ENCODE assay signal across 14 mouse cellular contexts in genomic region chr5:33505786-33506185, GRCm38 (mm10).
DNase-seq lines count a peak whose midpoint lies in the region; ATAC-seq and TF ChIP-seq lines count a peak whose summit lies in the region.
"Had no signal": no experiment of that assay in that cellular context is flagged by ENCODE, and none has a peak within 500 bp of the region (broad histone marks: within the 10 kb centered on the region; RNA-seq: fewer than 3 reads in every experiment).

No protein-coding gene starts in this region.

- no peak overlapping the region for H3K4me2 ChIP-seq in kidney, postnatal 0 days (ENCODE audit: low read length)
- H3K4me2 ChIP-seq in embryonic facial prominence, embryonic 12.5 days (replicated peaks): 0 out of 2 replicates have a peak overlapping the region, but pooled peaks have one; percentile 4
- 0 out of 2 replicates have a peak overlapping the region, but pooled peaks have one; percentile 12 for H3K4me2 ChIP-seq in limb, embryonic 13.5 days (replicated peaks)
- H3K4me2 ChIP-seq: liver, embryonic 11.5 days had no signal

- H3K27me3 ChIP-seq in kidney, postnatal 0 days (ENCODE audit: insufficient read depth, low read length): 0 out of 2 replicates have a peak, but pooled peaks cover 18% of the 10 kb centered on the region
- peaks cover 51% of the 10 kb centered on the region for H3K27me3 ChIP-seq in embryonic facial prominence, embryonic 12.5 days
- peaks cover 73% of the 10 kb centered on the region for H3K27me3 ChIP-seq in limb, embryonic 13.5 days

- no peaks in the 10 kb centered on the region for H3K9me3 ChIP-seq in kidney, postnatal 0 days (replicated peaks; ENCODE audit: low read length)
- no peaks in the 10 kb centered on the region for H3K9me3 ChIP-seq in embryonic facial prominence, embryonic 12.5 days
- H3K9me3 ChIP-seq in limb, embryonic 13.5 days: no peaks in the 10 kb centered on the region

- H3K9ac ChIP-seq in kidney, postnatal 0 days (ENCODE audit: low read depth, low read length): no peak overlapping the region
- no peak overlapping the region for H3K9ac ChIP-seq in embryonic facial prominence, embryonic 12.5 days
- H3K9ac ChIP-seq in limb, embryonic 13.5 days: no peak overlapping the region
- H3K9ac ChIP-seq: forebrain, postnatal 0 days had no signal

- no peaks in the 10 kb centered on the region for H3K36me3 ChIP-seq in kidney, postnatal 0 days (ENCODE audit: insufficient read depth, low read length)
- no peaks in the 10 kb centered on the region for H3K36me3 ChIP-seq in embryonic facial prominence, embryonic 12.5 days
- no peaks in the 10 kb centered on the region for H3K36me3 ChIP-seq in limb, embryonic 13.5 days

- WGBS in kidney, postnatal 0 days: 8% methylated on average over 13 of the region's 13 CpGs
- WGBS in embryonic facial prominence, embryonic 12.5 days: 15% methylated on average over 13 of the region's 13 CpGs
- WGBS in limb, embryonic 13.5 days: 5% methylated on average over 13 of the region's 13 CpGs

- H3K27ac ChIP-seq in kidney, postnatal 0 days: no peak overlapping the region
- no peak overlapping the region for H3K27ac ChIP-seq in embryonic facial prominence, embryonic 12.5 days
- no peak overlapping the region for H3K27ac ChIP-seq in limb, embryonic 13.5 days

- TF ChIP-seq CTCF in kidney, postnatal 0 days (IDR thresholded peaks at IDR 0.05; ENCODE audit: low read depth): 0 out of 2 replicates have a peak, but pooled peaks have one; percentile 2

- 0 out of 2 replicates have a peak, but pooled peaks cover 5% of the 10 kb centered on the region for H3K4me1 ChIP-seq in kidney, postnatal 0 days (replicated peaks; ENCODE audit: insufficient read depth, low read length)
- H3K4me1 ChIP-seq in embryonic facial prominence, embryonic 12.5 days: peaks cover 16% of the 10 kb centered on the region
- peaks cover 32% of the 10 kb centered on the region for H3K4me1 ChIP-seq in limb, embryonic 13.5 days

- peak; percentile 92 for ATAC-seq in kidney, postnatal 0 days (replicated peaks; ENCODE audit: low FRiP score, low read depth)
- no peak for ATAC-seq in embryonic facial prominence, embryonic 12.5 days (ENCODE audit: insufficient number of reproducible peaks, insufficient read depth, low FRiP score, low TSS enrichment)
- ATAC-seq in limb, embryonic 13.5 days (ENCODE audit: low FRiP score, low read depth): no peak
- no peak for ATAC-seq in CD4-positive, CD25-positive, alpha-beta regulatory T cell, adult 4 months
- ATAC-seq: forebrain, postnatal 0 days; lung, postnatal 0 days; Patski had no signal

- H3K4me3 ChIP-seq in kidney, postnatal 0 days (replicated peaks; ENCODE audit: low read depth, low read length): no peak overlapping the region
- H3K4me3 ChIP-seq in embryonic facial prominence, embryonic 12.5 days: no peak overlapping the region
- H3K4me3 ChIP-seq in limb, embryonic 13.5 days: no peak overlapping the region

- peak; percentile 93 for DNase-seq in kidney, postnatal 0 days (ENCODE audit: low spot score)
- DNase-seq in kidney, adult 8-10 months: no peak
- DNase-seq in embryo, embryonic 10.5 days (ENCODE audit: low spot score): peak; percentile 72
- DNase-seq in heart, postnatal 10 days: no peak
- no peak for DNase-seq in heart, adult 8-10 months (ENCODE audit: low spot score)
- DNase-seq: cerebellum, adult 18-20 months; forebrain, postnatal 0 days; right cerebral cortex, postnatal 25 days had no signal

- intact Hi-C loops in heart, postnatal 10 days (cut with DNase I): no loop called here

Comparison
In these comparisons a context has a peak if more than half of its experiments do, and no peak if none do; other contexts are left out.
1. DNase-seq: peak in kidney, postnatal 0 days (single experiment) and embryo, embryonic 10.5 days (single experiment); none in kidney, adult 8-10 months (0 of 2), heart, postnatal 10 days (0 of 2) and heart, adult 8-10 months (single experiment).